Mouse (Mus musculus): ENCODE data around the gene Arhgap10. TPM values are rescaled to one million over a fixed set of nuclear protein-coding genes. Genes with fewer than 3 reads are reported as not detected.

The Arhgap10 gene
- total and polyA plus RNA-seq, 3 experiments = 13.1 to 22.8 TPM; not detected in 1

DNA sequence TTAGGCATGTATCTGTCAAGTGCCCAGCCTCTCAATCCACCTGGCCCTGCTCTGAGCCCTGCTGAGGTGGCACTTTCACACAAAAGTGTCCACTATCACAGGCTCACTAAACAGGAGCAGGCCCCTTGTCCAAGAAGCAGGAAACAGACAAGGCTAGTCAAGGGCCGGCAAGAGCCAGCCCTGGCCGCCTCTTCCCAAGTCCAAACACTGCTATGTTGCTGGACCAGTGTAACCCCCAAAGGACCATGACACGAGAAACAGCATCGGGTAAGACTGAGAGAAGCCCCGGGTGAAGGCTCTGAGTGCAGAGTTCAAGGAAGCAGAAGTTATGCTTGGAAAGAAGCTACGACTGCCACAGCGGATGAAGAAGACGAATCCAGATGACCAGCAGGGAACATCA lies 16.6 kb downstream of the Arhgap10 start:
- Histone ChIP-seq H3K4me3 (ENCODE audit: control insufficient read depth in 1 of 2, insufficient read depth in 1 of 2, low read depth in 2 of 2, low read length in 2 of 2) (no peak overlapping the region), H3K27me3 (ENCODE audit: control insufficient read depth in 1 of 2, insufficient read depth in 2 of 2, low read length in 2 of 2) (no peaks in the 10 kb centered on the region), H3K9me3 (replicated peaks; ENCODE audit: insufficient read depth, low read length) (no peaks in the 10 kb centered on the region), H3K4me1 (ENCODE audit: control insufficient read depth in 1 of 2, insufficient read depth in 2 of 2, low read length in 2 of 2) (peaks cover 7 to 15% of the 10 kb centered on the region in 2 experiments), H3K36me3 (ENCODE audit: control insufficient read depth in 1 of 2, insufficient read depth in 2 of 2, low read length in 2 of 2) (peaks cover 0 to 12% of the 10 kb centered on the region in 2 experiments; a peak in 2 of 4 replicates), H3K79me2 (ENCODE audit: control insufficient read depth, insufficient read depth, low read length, poor library complexity) (peaks cover 14% of the 10 kb centered on the region), H3K9ac (ENCODE audit: control insufficient read depth, low read depth, low read length, poor library complexity, severe bottlenecking) (no peak overlapping the region), H3K27ac (ENCODE audit: control insufficient read depth, low read depth, low read length) (no peak overlapping the region)
- TF ChIP-seq MYC (IDR thresholded peaks at IDR 0.05; ENCODE audit: low read depth, low read length) = no peak
- no peak for TF ChIP-seq GATA1 (IDR thresholded peaks at IDR 0.05; ENCODE audit: low read depth, low read length)
- no peak for TF ChIP-seq TAL1 (IDR thresholded peaks at IDR 0.05; ENCODE audit: low read length)
- no peak for TF ChIP-seq SMC3 (IDR thresholded peaks at IDR 0.05; ENCODE audit: low read depth, low read length)
- TF ChIP-seq ZNF384 (IDR thresholded peaks at IDR 0.05; ENCODE audit: low read depth, low read length) = no peak
- TF ChIP-seq POLR2A (IDR thresholded peaks at IDR 0.05; ENCODE audit: control insufficient read depth in 1 of 2, insufficient read depth in 1 of 2, low read depth in 1 of 2, low read length in 2 of 2, poor library complexity in 1 of 2) = no peak
- TF ChIP-seq MYB (IDR thresholded peaks at IDR 0.05; ENCODE audit: low read depth, low read length) = no peak
- no peak for TF ChIP-seq POLR2AphosphoS2 (IDR thresholded peaks at IDR 0.05; ENCODE audit: low read length)
- no peak for TF ChIP-seq BHLHE40 (IDR thresholded peaks at IDR 0.05; ENCODE audit: borderline replicate concordance, low read depth, low read length)
- no peak for TF ChIP-seq RCOR1 (IDR thresholded peaks at IDR 0.05; ENCODE audit: low read depth, low read length)
- no peak for DNase-seq (ENCODE audit: low read depth, low spot score)

DNA sequence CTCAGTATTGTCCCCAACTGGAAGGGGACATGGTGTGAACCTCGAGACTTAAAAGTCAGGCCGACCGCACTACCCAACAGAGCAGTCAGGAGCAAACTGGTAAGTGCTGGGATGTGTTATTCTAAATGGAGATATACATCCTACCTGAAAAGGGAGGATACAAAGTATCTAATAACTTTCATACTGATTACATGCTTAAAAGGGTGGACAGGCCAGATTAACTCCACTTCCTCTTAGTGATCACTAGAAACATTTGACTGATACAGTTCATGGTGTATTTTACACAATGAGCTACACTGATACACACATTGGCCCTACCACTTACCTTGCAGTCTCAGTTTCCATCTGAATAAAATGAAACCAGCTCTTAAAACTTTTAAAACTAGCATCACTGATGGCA lies 17.5 kb downstream of the Arhgap10 start:
- H3K4me3 ChIP-seq (ENCODE audit: control insufficient read depth in 1 of 2, insufficient read depth in 1 of 2, low read depth in 2 of 2, low read length in 2 of 2) = no peak overlapping the region
- no peaks in the 10 kb centered on the region for H3K27me3 ChIP-seq (ENCODE audit: control insufficient read depth in 1 of 2, insufficient read depth in 2 of 2, low read length in 2 of 2)
- TF ChIP-seq MYB (IDR thresholded peaks at IDR 0.05; ENCODE audit: low read depth, low read length) = no peak
- no peak for TF ChIP-seq RAD21 (IDR thresholded peaks at IDR 0.05; ENCODE audit: low read depth, low read length)
- 0 out of 2 replicates have a peak, but pooled peaks have one; percentile 36 for TF ChIP-seq MYC (IDR thresholded peaks at IDR 0.05; ENCODE audit: low read depth, low read length)
- peak; percentile 49; the same call in 1 of the 2 replicates for TF ChIP-seq RCOR1 (IDR thresholded peaks at IDR 0.05; ENCODE audit: low read depth, low read length)
- no peak for TF ChIP-seq POLR2A (IDR thresholded peaks at IDR 0.05; ENCODE audit: control insufficient read depth in 1 of 2, insufficient read depth in 1 of 2, low read depth in 1 of 2, low read length in 2 of 2, poor library complexity in 1 of 2)
- peak; percentile 68 to 73 for TF ChIP-seq EP300 (IDR thresholded peaks at IDR 0.05; ENCODE audit: low read depth in 1 of 2, low read length in 2 of 2)
- peak; percentile 68 for TF ChIP-seq GATA1 (IDR thresholded peaks at IDR 0.05; ENCODE audit: low read depth, low read length)
- TF ChIP-seq CTCF (IDR thresholded peaks at IDR 0.05 in 2 of 3, conservative IDR thresholded peaks at IDR 0.05 in 1 of 3; ENCODE audit: control insufficient read depth in 1 of 3, insufficient read depth in 1 of 3, low read depth in 2 of 3, low read length in 3 of 3, poor library complexity in 1 of 3, severe bottlenecking in 1 of 3) = no peak
- TF ChIP-seq ETS1 (IDR thresholded peaks at IDR 0.05; ENCODE audit: low read depth, low read length) = 0 out of 2 replicates have a peak, but pooled peaks have one; percentile 12
- TF ChIP-seq TAL1 (IDR thresholded peaks at IDR 0.05; ENCODE audit: low read length) = peak; percentile 31; the same call in 1 of the 2 replicates
- peak; percentile 50; the same call in 1 of the 2 replicates for TF ChIP-seq TCF12 (IDR thresholded peaks at IDR 0.05; ENCODE audit: low read depth, low read length)
- H3K79me2 ChIP-seq (ENCODE audit: control insufficient read depth, insufficient read depth, low read length, poor library complexity) = peaks cover 16% of the 10 kb centered on the region
- peaks cover 0 to 12% of the 10 kb centered on the region in 2 experiments; a peak in 2 of 4 replicates for H3K36me3 ChIP-seq (ENCODE audit: control insufficient read depth in 1 of 2, insufficient read depth in 2 of 2, low read length in 2 of 2)
- no peaks in the 10 kb centered on the region for H3K9me3 ChIP-seq (replicated peaks; ENCODE audit: insufficient read depth, low read length)
- H3K4me1 ChIP-seq (ENCODE audit: control insufficient read depth in 1 of 2, insufficient read depth in 2 of 2, low read length in 2 of 2) = peaks cover 7 to 18% of the 10 kb centered on the region in 2 experiments
- peak; percentile 44 for DNase-seq (ENCODE audit: low read depth, low spot score)
- no peak overlapping the region for H3K9ac ChIP-seq (ENCODE audit: control insufficient read depth, low read depth, low read length, poor library complexity, severe bottlenecking)
- H3K27ac ChIP-seq (ENCODE audit: control insufficient read depth, low read depth, low read length) = no peak overlapping the region
